Mouse (Mus musculus) lung, adult 2 months (tissue): ENCODE measurements around the gene Peli1. TPM values are rescaled to one million over a fixed set of nuclear protein-coding genes. Genes with fewer than 3 reads are reported as not detected.

Experiments
- DNase-seq: peaks from one replicate; pipeline ENCODE4 v3.0.0; 2022
- H3K4me1 ChIP-seq: fragments of 200-500 bp; 2 replicates; pipeline ENCODE4 v1.6.1; 2011; ENCODE audit warnings: low read length; ENCODE audit not compliant: control insufficient read depth, insufficient read depth
- H3K4me3 ChIP-seq: fragments of 200-500 bp; replicated peaks from 2 replicates; pipeline ENCODE3; 2011; ENCODE audit warnings: low read depth, mild to moderate bottlenecking, control low read depth, low read length; ENCODE audit errors: extremely low read depth
- CTCF ChIP-seq: fragments of 200-500 bp; IDR thresholded peaks from 2 replicates; pipeline ENCODE4 v1.5.1; 2011; ENCODE audit warnings: mild to moderate bottlenecking, low read length, control low read depth; ENCODE audit not compliant: insufficient read depth
- POLR2A ChIP-seq: fragments of 200-500 bp; IDR thresholded peaks from 2 replicates; pipeline ENCODE4 v1.6.1; 2011; ENCODE audit warnings: low read depth, mild to moderate bottlenecking, control low read depth, low read length, borderline replicate concordance; ENCODE audit errors: extremely low read depth
- WGBS: fragments of 180-500 bp; shearing (Covaris S2); methylation state at CpG from one replicate; pipeline ENCODE4 v1.1.7; 2018; 5-methylcytosine and 5-hydroxymethylcytosine counted together
- polyA plus RNA-seq: library from polyadenylated mRNA; depleted of rRNA; stranded (reverse); fragments of >200 nt; gene quantifications from 2 replicates; pipeline ENCODE4 v1.2.3, GENCODE M21; 2012

The Peli1 gene
- polyA plus RNA-seq, 1 experiment, result 24.4 TPM

DNA sequence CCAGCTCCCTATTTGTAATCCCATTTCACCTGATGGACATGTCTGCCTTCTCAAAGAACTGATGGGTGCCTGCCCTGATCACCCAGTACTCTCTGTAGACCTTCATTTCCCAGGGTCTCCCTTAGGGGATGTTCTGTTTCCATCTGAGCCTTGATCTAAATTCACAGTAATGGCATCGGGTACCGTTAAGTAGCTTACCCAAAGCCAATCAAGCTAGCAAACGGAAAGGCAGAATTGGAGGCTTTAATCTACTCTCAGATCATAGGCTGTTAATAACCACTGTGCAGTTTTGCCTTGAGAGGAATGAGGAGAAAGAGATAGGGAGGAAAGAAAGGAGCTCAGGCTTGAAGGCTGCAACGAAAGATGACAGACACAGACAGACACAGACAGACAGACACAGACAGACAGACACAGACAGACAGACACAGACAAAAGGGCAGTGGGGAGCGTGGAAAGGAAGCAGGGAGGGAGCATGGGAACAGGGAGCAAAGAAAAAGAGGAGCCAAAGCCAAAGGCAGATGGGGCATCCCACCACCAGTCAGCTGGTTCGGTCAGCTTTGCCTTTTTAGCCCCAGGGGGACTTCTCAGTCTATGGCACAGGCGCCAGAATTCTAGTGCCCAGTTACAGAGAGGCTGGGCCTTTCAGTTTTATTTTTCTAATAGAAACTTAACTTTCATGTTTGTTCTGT is 30.6 kb upstream of the Peli1 start:
- Histone ChIP-seq H3K4me3 (no peak overlapping the region), H3K4me1 (peaks cover 6% of the 10 kb centered on the region; the same call in 1 of the 2 replicates)
- no peak for DNase-seq
- TF ChIP-seq CTCF, result no peak
- TF ChIP-seq POLR2A, result no peak
- WGBS, result 71% methylated on average over 7 of the region's 7 CpGs

DNA sequence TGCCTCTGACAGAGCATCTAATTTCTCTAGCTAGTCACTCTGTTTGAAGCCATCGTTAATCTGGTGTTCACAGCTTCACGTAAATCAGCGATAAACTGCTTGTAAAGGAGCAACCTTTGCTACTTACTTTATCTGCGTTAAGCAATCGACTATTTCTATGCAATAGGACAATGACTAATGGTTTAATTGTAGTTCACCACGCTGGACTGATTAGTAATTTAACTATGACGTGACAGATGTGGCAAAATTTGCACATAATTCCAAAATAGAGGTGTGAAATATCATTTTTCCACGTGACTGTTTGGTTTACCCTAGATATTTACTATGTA is 30.1 kb upstream of the Peli1 start:
- no peak for TF ChIP-seq CTCF
- no peak for TF ChIP-seq POLR2A
- Histone ChIP-seq H3K4me3 (no peak overlapping the region), H3K4me1 (peaks cover 6% of the 10 kb centered on the region; the same call in 1 of the 2 replicates)
- DNase-seq, result no peak
- WGBS, result 48% methylated on average over 8 of the region's 8 CpGs

DNA sequence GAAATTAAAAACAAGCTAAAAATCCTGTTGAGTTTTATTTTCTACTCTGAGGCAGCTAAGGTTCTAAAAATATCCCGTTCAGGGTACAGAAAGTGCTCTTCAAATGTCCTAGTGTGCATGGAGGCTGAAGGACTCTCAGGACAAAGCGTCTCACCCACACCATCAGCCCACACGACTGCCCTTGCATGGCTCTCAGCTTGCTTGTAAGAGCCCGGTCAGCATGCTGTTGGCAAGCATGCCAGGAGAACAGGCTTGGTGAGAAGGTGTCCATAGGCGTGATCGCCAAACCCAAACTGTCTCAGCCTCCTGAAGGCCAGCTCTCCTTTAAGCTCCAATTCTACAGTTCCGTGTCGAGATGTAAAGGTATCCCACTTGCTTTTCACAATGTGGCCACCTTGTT is 29.7 kb upstream of the Peli1 start:
- no peak for TF ChIP-seq POLR2A
- peak; percentile 55 for DNase-seq

DNA sequence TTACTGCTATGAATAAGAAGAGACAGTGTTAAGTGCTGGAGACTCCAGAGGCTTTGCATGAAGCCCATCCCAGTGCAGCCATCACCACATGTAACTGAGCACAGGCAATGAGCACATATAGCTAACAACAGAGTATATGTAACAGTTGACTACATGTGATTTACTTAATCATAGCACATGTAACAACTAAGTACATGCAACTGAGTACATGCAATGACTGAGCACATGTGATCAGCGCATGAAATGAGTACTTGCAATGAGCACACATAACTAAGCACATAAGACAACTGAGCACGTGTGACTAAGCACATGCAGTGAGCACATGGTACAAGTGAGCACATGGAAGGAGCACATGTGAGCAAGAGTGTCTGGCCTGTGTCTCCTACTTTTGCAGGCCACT is 29.0 kb upstream of the Peli1 start:
- DNase-seq, result no peak
- H3K4me1 ChIP-seq, result peaks cover 6% of the 10 kb centered on the region; the same call in 1 of the 2 replicates
- no peak overlapping the region for H3K4me3 ChIP-seq
- WGBS, result 94% methylated on average over 2 of the region's 2 CpGs
- TF ChIP-seq POLR2A, result no peak

More for the DNA sequence above, 29.7 kb upstream of the Peli1 start:
- peaks cover 6% of the 10 kb centered on the region; the same call in 1 of the 2 replicates for H3K4me1 ChIP-seq
- no peak overlapping the region for H3K4me3 ChIP-seq
- 56% methylated on average over 8 of the region's 8 CpGs for WGBS

DNA sequence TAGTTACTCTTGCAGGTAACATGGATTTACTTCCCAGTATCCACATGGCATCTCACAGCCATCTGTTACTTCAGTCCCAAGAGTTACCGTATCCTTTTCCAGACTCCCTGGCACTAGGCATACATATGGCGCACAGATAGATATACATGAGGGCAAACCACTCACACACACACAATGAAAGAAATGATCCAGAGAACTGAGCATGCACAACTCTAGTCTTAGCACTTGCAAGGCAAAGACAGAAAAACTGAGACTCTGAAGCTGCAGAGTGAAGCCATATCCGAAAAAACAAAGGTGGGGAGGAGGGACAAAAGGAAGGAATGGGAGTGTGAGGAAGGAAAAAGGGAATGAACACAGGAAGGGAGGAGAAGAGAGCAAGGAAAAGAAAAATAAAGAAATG is 27.8 kb upstream of the Peli1 start:
- H3K4me1 ChIP-seq, result peaks cover 6% of the 10 kb centered on the region; the same call in 1 of the 2 replicates
- DNase-seq, result no peak
- H3K4me3 ChIP-seq, result no peak overlapping the region
- TF ChIP-seq CTCF (no peak), POLR2A (no peak)
- 87% methylated on average over 3 of the region's 3 CpGs for WGBS

DNA sequence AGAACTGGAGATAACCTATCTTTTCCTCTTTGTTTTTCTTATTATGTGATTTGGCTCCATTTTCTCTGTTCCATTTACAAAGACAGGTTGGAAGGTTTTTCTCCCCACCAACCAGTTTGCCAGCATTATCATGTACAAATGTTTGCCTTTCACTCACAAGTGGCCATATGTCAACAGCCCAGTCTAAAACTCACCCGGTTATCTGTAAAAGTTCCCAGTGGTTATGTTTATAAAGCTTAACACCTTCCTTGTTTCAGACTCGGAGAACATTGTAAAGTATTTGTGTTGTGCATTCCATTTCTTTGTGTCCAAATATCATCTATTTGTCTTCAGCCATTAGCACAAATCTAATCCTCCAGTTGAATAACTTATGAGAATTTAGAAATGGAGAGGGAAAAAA is 11.7 kb upstream of the Peli1 start:
- no peak overlapping the region for H3K4me3 ChIP-seq
- no peak for DNase-seq
- H3K4me1 ChIP-seq, result peaks cover 16% of the 10 kb centered on the region
- WGBS, result 12% methylated on average over 2 of the region's 2 CpGs
- TF ChIP-seq CTCF, result no peak
- TF ChIP-seq POLR2A, result no peak

DNA sequence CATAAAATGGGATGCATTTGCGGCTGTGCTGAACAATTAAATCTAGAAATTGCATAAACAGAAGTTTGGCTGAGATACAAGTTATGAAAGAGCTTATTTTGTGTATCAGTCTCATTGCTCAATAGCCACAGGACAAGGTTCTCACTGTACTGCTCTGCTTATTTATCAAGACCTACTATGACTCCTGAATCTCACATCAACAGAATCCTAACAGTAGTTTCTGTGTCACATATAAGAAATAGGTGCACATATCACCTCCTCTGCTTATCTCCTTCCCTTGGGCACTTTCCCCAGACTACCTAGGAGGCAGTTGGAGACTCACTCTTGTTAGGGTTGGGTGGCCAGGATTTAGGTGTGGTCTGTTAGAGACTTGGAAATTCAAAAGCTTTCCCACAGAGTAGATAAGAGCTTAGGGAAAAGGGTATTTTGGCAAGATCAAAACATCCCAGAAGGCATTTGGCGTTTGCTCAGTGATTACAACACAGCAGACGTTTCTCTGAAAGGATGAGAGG is 11.2 kb upstream of the Peli1 start:
- TF ChIP-seq CTCF, result no peak
- no peak for TF ChIP-seq POLR2A
- H3K4me1 ChIP-seq, result peaks cover 16% of the 10 kb centered on the region
- DNase-seq, result peak; percentile 44
- 20% methylated on average over 3 of the region's 3 CpGs for WGBS
- H3K4me3 ChIP-seq, result no peak overlapping the region

DNA sequence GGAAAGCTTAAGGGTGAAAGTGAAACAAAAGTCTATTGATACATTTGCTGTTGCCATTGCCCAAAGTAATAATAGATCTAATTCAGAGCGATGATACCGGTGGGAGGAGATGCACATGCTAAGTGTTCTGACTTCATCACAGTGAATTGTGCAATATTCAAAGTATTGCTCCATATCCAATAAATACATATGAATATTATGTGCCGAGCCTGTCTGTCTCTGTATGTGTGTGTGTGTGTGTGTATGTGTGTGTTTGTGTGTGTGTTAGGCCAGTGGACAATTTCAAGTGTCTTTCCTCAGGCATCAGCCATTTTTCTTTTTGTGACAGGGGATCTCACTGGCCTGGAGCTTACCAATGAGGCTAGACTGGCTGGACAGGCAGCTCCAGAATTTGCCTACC is 9.9 kb upstream of the Peli1 start:
- H3K4me3 ChIP-seq, result no peak overlapping the region
- no peak for DNase-seq
- TF ChIP-seq CTCF (no peak), POLR2A (no peak)
- H3K4me1 ChIP-seq, result peaks cover 16% of the 10 kb centered on the region
- 51% methylated on average over 3 of the region's 3 CpGs for WGBS

DNA sequence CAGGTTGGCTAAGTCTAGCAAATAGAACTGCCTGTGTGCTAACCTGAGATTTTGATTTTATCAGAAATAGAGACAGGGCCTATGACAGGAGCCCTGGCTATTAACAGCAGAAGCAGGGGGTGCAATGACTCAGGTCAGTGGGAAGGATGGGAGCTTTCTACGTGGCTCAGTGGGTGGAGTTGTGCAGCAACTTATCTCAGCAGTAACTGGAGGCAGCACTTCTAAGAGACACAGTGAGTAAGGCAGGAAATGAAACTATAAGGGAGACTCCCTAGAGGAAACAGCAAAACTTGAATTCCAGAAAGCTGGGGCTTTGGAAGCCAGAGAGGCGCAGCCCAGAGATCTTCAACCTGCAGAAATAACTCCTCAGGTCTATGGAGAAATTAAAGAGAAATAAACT is 8.4 kb upstream of the Peli1 start:
- DNase-seq, result peak; percentile 24
- peaks cover 16% of the 10 kb centered on the region for H3K4me1 ChIP-seq
- no peak overlapping the region for H3K4me3 ChIP-seq
- 30% methylated on average over 2 of the region's 2 CpGs for WGBS
- TF ChIP-seq POLR2A (no peak), CTCF (no peak)

DNA sequence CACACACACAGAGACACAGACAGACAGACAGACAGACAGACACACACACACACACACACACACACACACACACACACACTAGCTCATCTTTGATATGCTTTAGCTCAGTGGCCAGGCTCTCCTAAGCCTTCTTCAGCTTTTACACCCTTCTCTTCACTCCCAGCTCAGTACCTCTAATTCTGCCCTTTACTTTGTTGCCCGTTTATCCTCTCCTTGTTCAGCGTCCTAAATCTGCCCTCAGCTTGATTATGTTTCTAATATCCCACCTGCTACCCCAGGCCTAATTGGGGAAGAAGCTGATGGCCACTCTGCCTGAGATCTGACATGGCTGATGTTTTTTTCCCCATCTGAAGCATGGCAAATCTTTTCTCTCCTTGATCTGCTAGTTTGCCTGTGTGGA is 2.7 kb upstream of the Peli1 start:
- WGBS, result 64% methylated on average over 2 of the region's 2 CpGs

DNA sequence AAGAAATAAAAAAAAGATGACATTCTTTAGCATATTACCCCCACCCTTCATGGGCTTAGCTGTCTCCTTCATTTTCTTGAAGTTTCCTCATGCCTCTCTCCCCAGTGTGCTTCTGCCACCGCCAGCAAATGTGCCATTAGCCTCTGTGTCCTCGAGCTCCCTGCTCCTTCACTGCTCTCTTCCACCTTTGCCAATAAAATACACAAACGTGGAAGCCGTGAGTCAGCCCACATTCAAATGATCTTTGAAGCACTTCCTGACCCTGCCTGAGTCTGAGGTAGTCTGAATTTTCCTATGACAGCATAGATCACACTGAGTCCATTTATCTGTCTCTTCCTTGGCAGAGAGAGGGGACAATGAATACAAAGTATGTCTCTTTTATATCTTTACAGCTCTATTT is 1.5 kb upstream of the Peli1 start:
- Histone ChIP-seq H3K4me3 (no peak overlapping the region), H3K4me1 (peaks cover 4% of the 10 kb centered on the region)
- TF ChIP-seq CTCF (no peak), POLR2A (no peak)
- WGBS, result 25% methylated on average over 4 of the region's 4 CpGs
- DNase-seq, result no peak

More for the DNA sequence above, 2.7 kb upstream of the Peli1 start:
- no peak for TF ChIP-seq POLR2A
- TF ChIP-seq CTCF, result no peak
- H3K4me1 ChIP-seq, result peaks cover 2% of the 10 kb centered on the region
- no peak overlapping the region for H3K4me3 ChIP-seq
- no peak for DNase-seq
